Mouse (Mus musculus): ENCODE measurements around the gene Prkar2b. TPM values are rescaled to one million over a fixed set of nuclear protein-coding genes. Genes with fewer than 3 reads are reported as not detected.

Gene Prkar2b
- polyA plus RNA-seq, 1 experiment from 2014 or later: 31.1 TPM

DNA sequence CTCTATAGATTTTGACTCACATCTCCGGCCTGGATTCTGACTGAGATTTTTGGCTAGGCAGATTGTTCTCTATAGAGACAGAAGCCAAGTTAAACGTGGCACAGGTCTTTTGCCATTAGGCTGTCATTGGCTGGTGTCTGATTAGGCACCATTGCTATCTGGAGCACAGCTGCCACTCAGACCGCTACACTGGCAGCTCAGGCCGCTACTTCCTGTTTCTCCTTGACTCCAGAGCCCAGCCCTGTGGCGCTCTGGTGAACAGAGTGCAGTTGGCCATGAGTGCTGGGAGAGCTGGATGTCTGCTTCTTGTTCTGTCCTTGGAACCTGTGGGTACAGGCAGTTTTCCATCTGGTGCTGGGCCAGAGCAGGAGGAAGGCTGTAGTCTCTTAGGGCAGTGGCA lies 143.9 kb downstream of the Prkar2b start:
- DNase-seq (ENCODE audit: extremely low spot score, low spot score): no peak
- H3K27me3 ChIP-seq (ENCODE audit: poor library complexity, severe bottlenecking): no peaks in the 10 kb centered on the region
- no peaks in the 10 kb centered on the region for H3K9me3 ChIP-seq
- H3K4me1 ChIP-seq: no peaks in the 10 kb centered on the region
- no peak overlapping the region for H3K4me3 ChIP-seq
- peaks cover 10% of the 10 kb centered on the region for H3K36me3 ChIP-seq (replicated peaks)
- no peak overlapping the region for H3K27ac ChIP-seq
- 91% methylated on average over 5 of the region's 5 CpGs for WGBS

DNA sequence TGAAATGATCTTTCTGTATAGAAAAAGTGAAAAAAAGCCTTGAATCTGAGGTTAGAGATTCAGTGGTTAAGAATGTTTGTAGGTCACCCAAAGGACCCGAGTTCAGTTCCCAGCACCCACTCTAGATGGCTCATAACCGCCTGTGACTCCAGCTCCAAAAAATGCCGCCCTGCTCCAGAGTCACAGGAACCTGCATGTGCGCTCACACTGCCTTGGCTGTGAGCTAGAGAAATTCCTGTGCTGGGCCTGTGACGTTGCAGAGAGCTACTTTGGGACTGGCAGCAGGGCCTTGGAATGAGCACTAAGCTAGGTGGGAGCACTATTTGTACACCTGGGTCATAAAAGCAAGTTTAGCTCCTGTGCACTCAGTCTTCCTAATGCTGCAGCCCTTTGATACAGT lies 144.4 kb downstream of the Prkar2b start:
- DNase-seq (ENCODE audit: extremely low spot score, low spot score): no peak
- Histone ChIP-seq H3K4me1 (no peaks in the 10 kb centered on the region), H3K9me3 (no peaks in the 10 kb centered on the region), H3K27ac (no peak overlapping the region), H3K27me3 (ENCODE audit: poor library complexity, severe bottlenecking) (no peaks in the 10 kb centered on the region), H3K36me3 (replicated peaks) (peaks cover 9% of the 10 kb centered on the region; the same call in 1 of the 2 replicates), H3K4me3 (no peak overlapping the region)
- WGBS: 95% methylated on average over 5 of the region's 5 CpGs

DNA sequence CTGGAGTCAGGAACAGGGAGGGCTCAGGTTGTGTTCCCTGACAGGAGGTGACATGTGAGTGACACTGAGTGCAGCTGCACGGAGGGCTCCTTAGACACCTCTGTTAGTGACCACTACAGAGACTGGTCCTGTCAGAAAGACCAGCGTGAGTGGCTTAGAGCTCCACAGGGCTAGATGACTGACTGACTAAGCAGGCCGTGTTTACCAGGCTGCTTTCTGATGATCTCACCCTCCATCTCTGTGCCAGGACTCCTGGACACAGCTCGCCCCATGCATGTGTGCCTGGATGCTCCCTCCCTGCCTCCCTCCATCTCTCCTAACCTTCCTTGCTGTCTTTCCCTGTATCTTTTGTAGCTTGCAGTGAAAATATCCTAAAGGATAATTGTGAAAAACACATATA lies 147.5 kb downstream of the Prkar2b start:
- no peak overlapping the region for H3K4me3 ChIP-seq
- H3K4me1 ChIP-seq: no peaks in the 10 kb centered on the region
- H3K27me3 ChIP-seq (ENCODE audit: poor library complexity, severe bottlenecking): no peaks in the 10 kb centered on the region
- no peak for DNase-seq (ENCODE audit: extremely low spot score, low spot score)
- H3K36me3 ChIP-seq (replicated peaks): no peaks in the 10 kb centered on the region
- 87% methylated on average over 4 of the region's 4 CpGs for WGBS
- H3K27ac ChIP-seq: no peak overlapping the region
- no peaks in the 10 kb centered on the region for H3K9me3 ChIP-seq

DNA sequence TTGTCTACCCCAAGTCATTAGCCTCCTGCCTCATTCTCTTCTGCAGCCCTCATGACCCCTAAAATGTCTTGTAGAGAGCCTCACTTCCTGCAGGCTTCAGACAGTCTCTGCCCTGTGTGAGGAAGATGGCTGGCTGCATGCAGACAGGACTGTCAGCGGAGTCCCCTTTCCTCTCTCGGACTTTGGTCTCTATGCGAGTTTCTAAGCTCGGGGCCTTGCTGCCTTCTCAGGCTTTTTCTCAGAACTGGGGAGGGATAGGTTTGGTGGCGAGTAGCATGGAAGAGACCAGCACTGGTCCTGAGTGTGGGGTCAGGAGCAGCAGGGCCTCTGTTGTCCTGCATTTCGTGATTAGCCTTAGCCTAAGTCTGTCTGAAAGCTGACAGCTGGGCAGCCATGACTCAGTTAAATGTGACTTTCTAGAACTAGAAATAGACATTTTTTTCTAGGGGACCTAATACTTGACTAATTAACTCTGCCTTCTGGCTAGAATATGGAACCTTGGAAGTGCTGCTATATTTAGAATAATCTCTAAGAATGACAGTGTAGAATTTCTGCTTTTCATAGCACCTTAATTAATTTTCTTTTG lies 148.0 kb downstream of the Prkar2b start:
- DNase-seq (ENCODE audit: extremely low spot score, low spot score): no peak
- WGBS: 82% methylated on average over 6 of the region's 6 CpGs

More for the DNA sequence above, 148.0 kb downstream of the Prkar2b start:
- H3K27me3 ChIP-seq (ENCODE audit: poor library complexity, severe bottlenecking): no peaks in the 10 kb centered on the region
- H3K4me1 ChIP-seq: no peaks in the 10 kb centered on the region
- H3K36me3 ChIP-seq (replicated peaks): no peaks in the 10 kb centered on the region
- H3K27ac ChIP-seq: no peak overlapping the region
- H3K9me3 ChIP-seq: no peaks in the 10 kb centered on the region
- H3K4me3 ChIP-seq: no peak overlapping the region

Other genes with a start within 250 kb of the Prkar2b start
- 69.6 and 70.4 TPM in 2 replicates for gene Hbp1, start 110.8 kb downstream of the Prkar2b start, polyA plus RNA-seq (2016; fragmentation: Nextera tagmentation; extraction: Ambion mirVana)
- 0.62 and 0.69 TPM in 2 replicates for gene Pik3cg, start 147.4 kb upstream of the Prkar2b start, polyA plus RNA-seq (2016; fragmentation: Nextera tagmentation; extraction: Ambion mirVana)